Mouse (Mus musculus) myocyte (in vitro differentiated cells): ENCODE measurements around the gene Itgb6.

Experiments
- CEBPB ChIP-seq: IDR thresholded peaks from 2 replicates; pipeline ENCODE4 v1.6.1; 2011; ENCODE audit warnings: mild to moderate bottlenecking, moderate library complexity; ENCODE audit not compliant: poor library complexity, insufficient read depth, severe bottlenecking
- E2F4 ChIP-seq: IDR thresholded peaks from one replicate; pipeline ENCODE4 v1.6.1; 2011; ENCODE audit warnings: mild to moderate bottlenecking, control low read depth, moderate library complexity; ENCODE audit not compliant: insufficient read depth
- MAX ChIP-seq: IDR thresholded peaks from one replicate; pipeline ENCODE4 v1.6.1; 2011; ENCODE audit warnings: low read depth, mild to moderate bottlenecking, control low read depth
- MYOD1 ChIP-seq, 3 experiments: IDR thresholded peaks; one replicate each; pipeline ENCODE4 v1.6.1; 2011; ENCODE audit warnings: control low read depth in 2 of 3, low read depth in 2 of 3, mild to moderate bottlenecking in 2 of 3, moderate library complexity in 1 of 3; ENCODE audit not compliant: insufficient read length in 2 of 3, control insufficient read depth in 1 of 3
- MYOG ChIP-seq, 3 experiments: IDR thresholded peaks; one replicate each; pipeline ENCODE4 v1.6.1; 2011; ENCODE audit warnings: control low read depth in 2 of 3, low read depth in 2 of 3, mild to moderate bottlenecking in 2 of 3; ENCODE audit not compliant: insufficient read length in 2 of 3, control insufficient read depth in 1 of 3, insufficient read depth in 1 of 3
- POLR2A ChIP-seq: IDR thresholded peaks from one replicate; pipeline ENCODE4 v1.6.1; 2011; ENCODE audit warnings: low read depth, mild to moderate bottlenecking, control low read depth, moderate library complexity; ENCODE audit not compliant: insufficient read length
- POLR2AphosphoS2 ChIP-seq: IDR thresholded peaks from one replicate; pipeline ENCODE4 v1.6.1; 2011; ENCODE audit warnings: low read depth, control low read depth; ENCODE audit not compliant: insufficient read length
- REST ChIP-seq: IDR thresholded peaks from one replicate; pipeline ENCODE4 v1.6.1; 2011; ENCODE audit warnings: mild to moderate bottlenecking, control low read depth, moderate library complexity; ENCODE audit not compliant: insufficient read depth, insufficient read length
- SRF ChIP-seq: IDR thresholded peaks from one replicate; pipeline ENCODE4 v1.6.1; 2011; ENCODE audit warnings: low read depth; ENCODE audit not compliant: control insufficient read depth, insufficient read length
- USF1 ChIP-seq: IDR thresholded peaks from one replicate; pipeline ENCODE4 v1.6.1; 2011; ENCODE audit warnings: low read depth, mild to moderate bottlenecking, control low read depth, moderate library complexity

DNA sequence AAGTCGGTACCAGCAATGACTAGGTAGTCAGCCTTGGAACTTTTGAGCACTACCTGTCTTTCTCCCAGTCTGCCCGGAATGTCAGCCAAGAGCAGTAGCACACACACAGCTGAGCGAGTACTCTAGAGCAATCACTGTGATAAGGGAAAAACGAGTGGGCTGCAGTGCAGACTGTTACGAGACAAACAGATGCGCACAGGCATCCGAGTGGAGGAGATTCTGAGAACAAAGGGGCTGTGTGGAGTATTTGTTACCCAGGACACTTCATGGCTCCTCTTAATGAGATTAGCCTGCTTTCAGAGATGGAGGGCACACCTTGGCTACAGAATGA lies 82.1 kb downstream of the Itgb6 start:
- TF ChIP-seq USF1 (no peak), POLR2A (no peak), SRF (no peak), MAX (no peak), CEBPB (no peak), E2F4 (no peak), REST (no peak), MYOD1 (IDR thresholded peaks at IDR 0.05; ENCODE audit: control insufficient read depth in 1 of 3, insufficient read length in 2 of 3, low read depth in 2 of 3) (peak in 2 of 3 experiments; percentile 2 to 7), MYOG (IDR thresholded peaks at IDR 0.05; ENCODE audit: control insufficient read depth in 1 of 3, insufficient read depth in 1 of 3, insufficient read length in 2 of 3, low read depth in 2 of 3) (no peak), POLR2AphosphoS2 (no peak)
